Mouse (Mus musculus): ENCODE results near the gene Scamp4. TPM values are rescaled to one million over a fixed set of nuclear protein-coding genes. Genes with fewer than 3 reads are reported as not detected.
A peak's percentile ranks its signal among the peaks of the same experiment; 100 is the strongest.

Scamp4 gene
- polyA plus RNA-seq, 1 experiment from 2014 or later, result 41.9 TPM

DNA sequence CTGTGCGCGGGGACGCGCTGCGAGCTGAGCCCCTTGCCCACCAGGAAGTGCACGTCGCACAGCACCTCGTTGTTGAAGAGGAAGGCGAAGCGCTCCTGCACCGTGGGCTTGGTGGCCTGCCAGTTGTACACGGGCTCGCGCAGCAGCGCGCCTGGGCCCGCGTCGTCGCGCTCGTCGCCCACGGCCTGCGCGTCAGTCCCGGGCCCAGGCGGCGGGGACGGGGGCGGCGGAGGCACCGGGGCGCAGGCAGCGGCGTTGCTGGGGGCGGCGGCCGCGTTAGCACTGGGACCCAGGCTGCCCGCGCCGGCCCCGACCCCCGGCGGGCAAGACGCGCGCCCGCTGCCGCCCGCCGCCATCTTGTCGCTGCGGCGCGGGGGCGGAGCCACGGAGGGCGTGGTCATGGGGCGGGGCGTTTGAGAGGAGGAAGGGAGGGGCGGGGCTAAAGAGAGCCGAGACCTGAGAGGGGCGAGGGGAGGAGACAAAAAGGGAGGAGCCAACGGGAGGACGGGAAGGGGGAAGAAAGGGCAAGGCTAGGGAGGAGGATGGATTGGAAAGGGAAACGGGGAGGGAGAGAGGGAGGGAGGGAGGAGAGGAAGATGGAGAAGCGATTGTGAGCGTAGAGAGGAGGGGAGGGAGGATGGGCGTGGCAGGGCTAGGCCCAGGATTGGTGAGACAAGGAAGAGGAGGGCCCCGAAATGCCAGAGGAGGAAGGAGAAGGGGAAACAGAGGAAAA, 53.6 kb downstream of the Scamp4 start:
- peak overlapping the region; percentile 90 for H3K9ac ChIP-seq
- WGBS (ENCODE audit: insufficient replicate concordance), result under 1% methylated on average over 72 of the region's 72 CpGs
- peaks cover 69% of the 10 kb centered on the region for H3K4me1 ChIP-seq (replicated peaks)
- peak overlapping the region; percentile 92 for H3K4me2 ChIP-seq
- H3K4me3 ChIP-seq (replicated peaks), result peak overlapping the region; percentile 86
- ATAC-seq (ENCODE audit: insufficient read depth), result peak; percentile 71
- no peaks in the 10 kb centered on the region for H3K27me3 ChIP-seq
- H3K36me3 ChIP-seq (replicated peaks), result no peaks in the 10 kb centered on the region
- H3K9me3 ChIP-seq (replicated peaks), result no peaks in the 10 kb centered on the region
- H3K27ac ChIP-seq (replicated peaks), result peak overlapping the region; percentile 87

DNA sequence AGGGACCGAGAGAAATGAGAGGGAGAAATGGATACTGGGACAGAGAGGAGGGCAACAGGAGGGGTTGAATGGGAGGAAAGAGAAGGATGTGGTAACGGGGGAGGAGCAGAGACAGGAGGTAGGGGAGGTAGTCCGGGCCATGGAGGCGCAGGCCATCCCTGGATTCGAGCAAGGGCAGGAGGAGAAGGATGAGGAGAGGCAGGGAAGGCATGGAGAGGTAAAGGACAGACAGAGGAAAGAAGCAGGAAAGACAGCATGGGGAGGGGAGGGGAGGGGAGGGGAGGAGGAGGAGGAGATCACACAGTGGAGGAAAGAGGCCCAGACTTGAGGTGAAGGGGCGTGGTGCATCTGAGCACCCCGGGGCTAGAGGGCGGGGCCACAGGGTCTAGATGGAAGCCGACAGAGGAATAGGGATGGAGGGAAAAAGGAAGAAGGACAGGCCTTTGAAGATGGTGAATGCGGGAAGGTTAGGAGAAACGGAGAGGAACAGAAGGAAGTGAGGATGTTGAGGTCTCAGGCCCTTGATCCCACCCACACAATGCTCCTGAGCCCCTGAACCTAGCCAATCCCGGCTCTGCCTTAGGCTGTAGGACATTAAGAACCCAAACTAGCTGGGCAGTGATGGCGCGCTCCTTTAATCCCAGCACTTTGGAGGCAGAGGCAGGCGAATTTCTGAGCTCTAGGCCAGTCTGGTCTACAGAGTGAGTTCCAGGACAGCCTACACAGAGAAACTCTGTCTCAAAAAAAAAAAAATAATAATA, 54.4 kb downstream of the Scamp4 start, which contains the start of gene Btbd2:
Gene Btbd2, minus strand, starts transcription at position 209 of the 761 bp plus-strand sequence.
- H3K27ac ChIP-seq (replicated peaks), result peak within 1 kb of the TSS; percentile 87
- peaks cover 71% of the 10 kb centered on the region for H3K4me1 ChIP-seq (replicated peaks)
- H3K36me3 ChIP-seq (replicated peaks), result no peaks in the 10 kb centered on the region
- peak within 1 kb of the TSS; percentile 86 for H3K4me3 ChIP-seq (replicated peaks)
- WGBS (ENCODE audit: insufficient replicate concordance), result 35% methylated on average over 15 of the region's 15 CpGs
- ATAC-seq (ENCODE audit: insufficient read depth), result peak; percentile 9; the same call in 1 of the 2 replicates
- no peaks in the 10 kb centered on the region for H3K27me3 ChIP-seq
- peak within 1 kb of the TSS; percentile 92 for H3K4me2 ChIP-seq
- no peaks in the 10 kb centered on the region for H3K9me3 ChIP-seq (replicated peaks)
- peak within 1 kb of the TSS; percentile 90 for H3K9ac ChIP-seq

DNA sequence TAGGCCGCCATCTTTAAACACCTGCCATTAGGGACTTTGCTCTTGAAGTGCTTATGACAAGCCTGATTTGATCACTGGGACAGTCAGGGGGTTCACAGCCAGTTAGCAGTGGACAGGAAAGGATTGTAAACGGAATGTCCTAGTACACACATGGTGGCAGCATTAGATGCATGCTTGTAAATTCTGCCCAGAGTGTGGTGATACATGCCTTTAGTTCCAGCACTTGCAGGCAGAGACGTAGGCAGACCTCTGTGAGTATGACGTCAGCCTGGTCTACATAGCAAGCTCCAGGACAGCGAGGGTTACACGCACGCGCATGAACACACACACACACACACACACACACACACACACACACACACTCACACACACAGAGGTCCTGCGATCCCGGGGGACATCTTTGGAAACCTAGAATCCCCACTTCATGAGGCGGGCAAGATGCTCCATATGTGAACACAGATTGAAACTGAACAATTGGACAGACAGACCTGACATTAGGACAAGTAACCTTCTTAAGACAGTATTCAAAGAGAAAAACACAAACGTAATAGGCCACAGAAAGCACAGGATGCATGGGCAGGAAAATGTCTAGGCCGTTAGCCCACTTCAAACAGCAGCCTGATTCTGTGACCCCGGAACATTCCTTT, 55.6 kb downstream of the Scamp4 start:
- Histone ChIP-seq H3K9ac (no peak overlapping the region), H3K27ac (replicated peaks) (peak overlapping the region; percentile 87), H3K4me1 (replicated peaks) (peaks cover 72% of the 10 kb centered on the region), H3K27me3 (no peaks in the 10 kb centered on the region), H3K4me3 (replicated peaks) (no peak overlapping the region), H3K36me3 (replicated peaks) (no peaks in the 10 kb centered on the region), H3K9me3 (replicated peaks) (no peaks in the 10 kb centered on the region), H3K4me2 (peak overlapping the region; percentile 53; the same call in 1 of the 2 replicates)
- WGBS (ENCODE audit: insufficient replicate concordance), result 81% methylated on average over 14 of the region's 14 CpGs
- no peak for ATAC-seq (ENCODE audit: insufficient read depth)

DNA sequence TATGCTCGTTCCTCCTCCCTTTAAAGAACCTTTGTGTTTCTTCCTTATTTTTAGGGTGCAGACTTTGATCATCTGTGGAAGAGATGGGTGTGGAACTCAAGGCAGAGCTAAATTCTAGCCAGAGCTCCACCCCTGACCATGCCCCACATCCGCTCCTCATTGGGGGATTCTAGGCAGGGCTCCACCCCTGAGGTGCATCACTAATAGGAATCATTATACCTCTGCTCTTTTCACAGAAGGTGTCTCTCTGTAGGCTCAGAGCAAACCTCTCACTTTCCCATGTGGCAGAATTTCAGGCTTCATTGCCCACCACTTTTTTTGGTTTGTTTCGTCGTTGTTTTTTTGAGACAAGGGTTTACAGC, 56.1 kb downstream of the Scamp4 start:
- peak; percentile 48 for ATAC-seq (ENCODE audit: insufficient read depth)
- Histone ChIP-seq H3K9ac (peak overlapping the region; percentile 34; the same call in 1 of the 2 replicates), H3K4me1 (replicated peaks) (peaks cover 73% of the 10 kb centered on the region)

DNA sequence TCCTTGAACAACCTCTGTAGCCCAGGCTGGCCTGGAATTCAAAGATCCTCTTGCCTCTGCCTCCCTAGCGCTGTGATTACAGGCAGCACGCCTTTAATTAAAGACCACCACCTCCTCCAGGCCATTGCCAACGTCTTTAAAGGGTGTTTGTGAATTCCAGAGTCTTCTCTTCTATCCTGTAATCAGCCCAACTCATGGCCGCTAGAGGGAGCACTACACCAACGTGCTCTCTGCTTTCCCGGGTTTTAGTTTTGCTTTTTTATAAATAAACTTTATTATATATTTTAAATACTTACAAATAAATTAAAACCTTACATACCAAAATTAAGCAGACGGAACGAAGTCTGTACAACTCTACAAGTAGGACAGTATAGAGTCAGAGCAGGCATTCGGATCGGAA, 56.5 kb downstream of the Scamp4 start:
- Histone ChIP-seq H3K27me3 (no peaks in the 10 kb centered on the region), H3K4me2 (peak overlapping the region; percentile 53), H3K36me3 (replicated peaks) (no peaks in the 10 kb centered on the region), H3K9ac (peak overlapping the region; percentile 34), H3K9me3 (replicated peaks) (no peaks in the 10 kb centered on the region), H3K4me1 (replicated peaks) (peaks cover 77% of the 10 kb centered on the region), H3K4me3 (replicated peaks) (peak overlapping the region; percentile 42), H3K27ac (replicated peaks) (peak overlapping the region; percentile 87)
- WGBS (ENCODE audit: insufficient replicate concordance), result 12% methylated on average over 10 of the region's 10 CpGs
- 0 out of 2 replicates have a peak, but pooled peaks have one; percentile 32 for ATAC-seq (ENCODE audit: insufficient read depth)

More for the DNA sequence above, 56.1 kb downstream of the Scamp4 start:
- Histone ChIP-seq H3K4me3 (replicated peaks) (peak overlapping the region; percentile 42; the same call in 1 of the 2 replicates), H3K27me3 (no peaks in the 10 kb centered on the region), H3K36me3 (replicated peaks) (no peaks in the 10 kb centered on the region), H3K4me2 (peak overlapping the region; percentile 53), H3K9me3 (replicated peaks) (no peaks in the 10 kb centered on the region), H3K27ac (replicated peaks) (peak overlapping the region; percentile 87)
- WGBS (ENCODE audit: insufficient replicate concordance), result 49% methylated on average over 4 of the region's 4 CpGs

DNA sequence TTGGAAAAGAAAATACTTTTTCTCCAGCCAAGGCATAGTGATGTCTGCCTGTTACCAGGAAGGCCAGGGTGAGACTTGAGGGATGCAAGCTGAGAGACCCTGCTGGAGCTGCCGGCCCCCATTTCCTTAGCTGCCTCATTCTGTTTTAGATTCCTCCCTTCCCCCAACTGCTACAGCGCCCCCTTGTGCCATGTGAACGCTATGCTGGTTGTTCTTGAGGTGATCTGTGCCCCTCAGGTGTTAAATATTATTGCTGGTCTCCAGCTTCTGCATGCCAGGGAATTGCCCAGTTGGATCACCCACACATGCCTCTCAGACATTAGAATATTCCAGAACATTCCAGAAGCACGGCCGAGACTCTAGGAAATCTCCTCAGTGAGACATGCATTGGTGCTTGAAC, 58.5 kb downstream of the Scamp4 start:
- Histone ChIP-seq H3K27ac (replicated peaks) (no peak overlapping the region), H3K27me3 (no peaks in the 10 kb centered on the region), H3K4me1 (replicated peaks) (peaks cover 78% of the 10 kb centered on the region), H3K4me2 (no peak overlapping the region), H3K9ac (no peak overlapping the region), H3K4me3 (replicated peaks) (no peak overlapping the region), H3K9me3 (replicated peaks) (no peaks in the 10 kb centered on the region), H3K36me3 (replicated peaks) (peaks cover 12% of the 10 kb centered on the region)
- 37% methylated on average over 5 of the region's 5 CpGs for WGBS (ENCODE audit: insufficient replicate concordance)
- no peak for ATAC-seq (ENCODE audit: insufficient read depth)

DNA sequence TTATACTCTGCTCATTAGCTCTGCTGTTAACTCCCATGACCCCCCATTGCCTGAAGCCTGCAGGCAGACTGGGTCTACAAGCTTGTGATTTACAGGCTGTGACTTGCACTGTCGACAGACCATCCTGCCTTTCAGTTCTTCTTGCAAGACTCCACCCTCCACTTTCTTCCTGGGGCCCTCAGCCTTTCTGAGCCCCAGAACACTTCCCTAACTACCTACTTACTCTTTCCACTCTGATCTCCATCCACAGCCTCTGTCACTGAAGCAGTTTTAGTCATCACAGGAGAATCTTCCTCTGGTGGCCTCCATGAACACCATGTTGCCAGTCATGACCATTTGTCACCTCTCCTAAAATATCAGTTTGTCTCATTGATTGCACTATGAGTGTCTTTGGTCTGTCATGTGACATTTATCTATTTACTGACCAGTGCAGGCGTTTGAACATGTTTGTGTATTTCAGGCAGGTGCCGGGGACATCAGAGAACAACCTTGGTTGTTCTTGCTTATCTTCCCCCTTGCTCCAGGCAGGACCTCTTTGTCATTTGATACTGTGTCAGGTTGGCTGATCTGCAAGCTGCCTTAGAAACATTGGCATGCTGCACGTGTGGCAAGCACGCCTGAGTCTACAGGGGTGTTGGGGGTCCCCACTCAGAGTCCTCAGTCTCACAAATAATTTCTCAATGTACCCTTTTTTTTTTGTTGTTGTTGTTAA, 61.0 kb downstream of the Scamp4 start:
- no peaks in the 10 kb centered on the region for H3K9me3 ChIP-seq (replicated peaks)
- H3K4me3 ChIP-seq (replicated peaks), result no peak overlapping the region
- H3K27ac ChIP-seq (replicated peaks), result peak overlapping the region; percentile 76
- H3K4me2 ChIP-seq, result peak overlapping the region; percentile 51
- H3K9ac ChIP-seq, result no peak overlapping the region
- H3K27me3 ChIP-seq, result no peaks in the 10 kb centered on the region
- WGBS (ENCODE audit: insufficient replicate concordance), result 9% methylated on average over 5 of the region's 5 CpGs
- H3K4me1 ChIP-seq (replicated peaks), result peaks cover 74% of the 10 kb centered on the region
- no peak for ATAC-seq (ENCODE audit: insufficient read depth)
- H3K36me3 ChIP-seq (replicated peaks), result peaks cover 37% of the 10 kb centered on the region

DNA sequence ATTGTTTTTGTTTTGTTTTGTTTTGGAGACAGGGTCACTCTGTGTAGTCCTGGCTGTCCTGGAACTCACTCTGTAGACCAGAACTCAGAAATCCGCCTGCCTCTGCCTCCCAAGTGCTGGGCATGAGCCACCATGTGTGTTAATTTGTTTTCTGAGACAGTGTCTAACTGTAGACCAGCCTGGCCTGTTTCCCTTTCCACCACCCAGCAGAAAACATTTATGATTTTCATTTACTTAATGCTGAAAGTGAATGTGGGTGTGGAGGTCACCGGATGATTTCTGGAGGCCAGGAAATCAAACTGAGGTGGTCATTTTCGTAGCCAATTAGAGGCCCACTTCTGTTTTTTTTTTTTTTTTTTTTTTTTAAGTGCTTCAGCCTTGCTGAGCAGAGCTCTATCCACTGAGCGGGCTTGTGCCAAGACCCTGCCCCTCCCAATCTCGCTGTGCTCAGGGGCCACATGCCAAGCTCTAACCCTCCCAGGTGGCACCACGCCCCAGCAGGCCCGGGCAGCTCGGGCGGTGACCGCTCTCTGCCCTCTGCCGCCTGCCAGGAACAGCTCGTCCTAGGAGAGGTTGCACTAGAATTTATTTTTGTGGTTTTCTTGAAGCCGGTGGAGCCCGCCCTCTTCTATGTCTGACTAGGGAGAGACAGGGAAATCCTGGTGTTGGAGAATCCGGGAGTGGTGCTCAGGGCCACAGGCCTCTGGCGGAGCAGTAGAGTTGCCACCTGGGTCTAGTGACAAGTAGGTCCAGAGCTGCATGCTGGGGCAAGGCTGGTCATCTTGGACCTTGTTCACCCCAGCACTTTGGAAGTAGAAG, 61.7 kb downstream of the Scamp4 start:
- Histone ChIP-seq H3K4me2 (peak overlapping the region; percentile 51), H3K27ac (replicated peaks) (peak overlapping the region; percentile 76), H3K4me3 (replicated peaks) (no peak overlapping the region; the same call in none of the 2 replicates), H3K4me1 (replicated peaks) (peaks cover 77% of the 10 kb centered on the region), H3K36me3 (replicated peaks) (peaks cover 44% of the 10 kb centered on the region), H3K9ac (peak overlapping the region; percentile 7), H3K27me3 (no peaks in the 10 kb centered on the region), H3K9me3 (replicated peaks) (no peaks in the 10 kb centered on the region)
- 10% methylated on average over 16 of the region's 16 CpGs for WGBS (ENCODE audit: insufficient replicate concordance)
- ATAC-seq (ENCODE audit: insufficient read depth), result peak; percentile 35

DNA sequence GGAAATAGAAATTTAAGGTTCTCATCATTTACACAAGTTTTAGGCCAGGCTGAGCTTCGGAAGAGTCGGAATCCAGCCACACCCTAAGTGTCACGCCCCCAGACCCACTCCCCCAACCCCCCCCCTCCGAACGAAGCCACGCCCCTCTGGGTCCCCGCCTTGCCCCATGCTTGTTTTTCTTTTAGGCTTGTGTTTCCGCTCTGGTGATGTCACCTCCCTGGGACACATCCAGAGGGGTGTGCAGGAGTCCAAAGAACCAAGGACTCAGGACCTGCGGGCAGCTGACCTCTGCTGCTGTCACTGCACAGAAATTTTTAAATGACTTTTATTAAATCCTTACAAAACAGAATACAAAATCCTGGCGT, 62.3 kb downstream of the Scamp4 start:
- Histone ChIP-seq H3K4me2 (peak overlapping the region; percentile 51), H3K36me3 (replicated peaks) (peaks cover 50% of the 10 kb centered on the region), H3K27me3 (no peaks in the 10 kb centered on the region), H3K9me3 (replicated peaks) (no peaks in the 10 kb centered on the region), H3K9ac (peak overlapping the region; percentile 7; the same call in 1 of the 2 replicates), H3K27ac (replicated peaks) (peak overlapping the region; percentile 76), H3K4me1 (replicated peaks) (peaks cover 77% of the 10 kb centered on the region), H3K4me3 (replicated peaks) (no peak overlapping the region; the same call in 1 of the 2 replicates)
- ATAC-seq (ENCODE audit: insufficient read depth), result no peak; the same call in 1 of the 2 replicates
- 13% methylated on average over 10 of the region's 10 CpGs for WGBS (ENCODE audit: insufficient replicate concordance)

Measured in liver, embryonic 15.5 days (tissue).